Mouse (Mus musculus) stomach, embryonic 16.5 days (tissue): ENCODE data around the gene Actr1b. TPM values are rescaled to one million over a fixed set of nuclear protein-coding genes. Genes with fewer than 3 reads are reported as not detected.
A peak's percentile ranks its signal among the peaks of the same experiment; 100 is the strongest.
"Not testable (repeated sequence)": the region's sequence is repeated elsewhere in the genome, so short reads cannot be mapped to it uniquely, and the experiment has no call there.

Source experiments
- ATAC-seq: fragments of 200-750 bp; cut with Nextera tagmentation; 2 replicates; pipeline ENCODE4 v1.8.0; 2017; ENCODE audit warnings: moderate number of reproducible peaks, moderate TSS enrichment; ENCODE audit not compliant: insufficient read depth, low FRiP score
- H3K27ac ChIP-seq: fragments of 300-500 bp; sonication (generic); 2 replicates; pipeline ENCODE4 v1.5.1; 2014; ENCODE audit warnings: low read length
- H3K27me3 ChIP-seq: fragments of 300-500 bp; sonication (generic); 2 replicates; pipeline ENCODE4 v1.6.1; 2014; ENCODE audit warnings: low read length, control low read depth, mixed read lengths; ENCODE audit not compliant: control insufficient read depth, insufficient read depth
- H3K36me3 ChIP-seq: fragments of 300-500 bp; sonication (generic); 2 replicates; pipeline ENCODE4 v1.6.1; 2014; ENCODE audit warnings: low read length; ENCODE audit not compliant: control insufficient read depth, insufficient read depth
- H3K4me1 ChIP-seq: fragments of 300-500 bp; sonication (generic); 2 replicates; pipeline ENCODE4 v1.6.1; 2014; ENCODE audit warnings: low read length, control low read depth, mixed read lengths; ENCODE audit not compliant: control insufficient read depth, insufficient read depth
- H3K4me2 ChIP-seq: fragments of 300-500 bp; sonication (generic); 2 replicates; pipeline ENCODE4 v1.6.1; 2014; ENCODE audit warnings: low read depth, low read length, mixed read lengths
- H3K4me3 ChIP-seq: fragments of 300-500 bp; sonication (generic); replicated peaks from 2 replicates; pipeline ENCODE4 v1.5.1; 2014; ENCODE audit warnings: mild to moderate bottlenecking, low read length
- H3K9ac ChIP-seq: fragments of 300-500 bp; sonication (generic); 2 replicates; pipeline ENCODE4 v1.6.1; 2014; ENCODE audit warnings: low read length
- H3K9me3 ChIP-seq: fragments of 300-500 bp; sonication (generic); replicated peaks from 2 replicates; pipeline ENCODE4 v1.6.1; 2016; ENCODE audit warnings: low read length, control low read depth; ENCODE audit not compliant: control insufficient read depth
- WGBS: fragments of 180-500 bp; shearing (Covaris S2); extraction: QIAGEN DNeasy Blood & Tissue Kit; methylation state at CpG from one replicate; pipeline ENCODE4 v1.1.7; 2014; 5-methylcytosine and 5-hydroxymethylcytosine counted together
- polyA plus RNA-seq: library from polyadenylated mRNA; unstranded; fragments of >200 nt; fragmentation: Nextera tagmentation; extraction: Ambion mirVana; gene quantifications from 2 replicates; pipeline ENCODE4 v1.2.1, GENCODE M21; 2015

The Actr1b gene
- polyA plus RNA-seq, 1 experiment from 2014 or later, result 95.3 TPM

- not testable (repeated sequence) for H3K4me3 ChIP-seq, ATAC-seq
- WGBS, result 73% methylated on average over 4 of the region's 4 CpGs
Measured at GRCm38 (mm10) chr1:36668007-36668406, 46.2 kb downstream of the Actr1b start.

GRCm38 (mm10) chr1:36665934-36666333 is 48.3 kb downstream of the Actr1b start:
- no peak for ATAC-seq
- Histone ChIP-seq H3K9ac (no peak overlapping the region), H3K4me1 (no peaks in the 10 kb centered on the region), H3K27ac (peak overlapping the region; percentile 71), H3K4me3 (no peak overlapping the region), H3K9me3 (no peaks in the 10 kb centered on the region), H3K4me2 (no peak overlapping the region), H3K36me3 (no peaks in the 10 kb centered on the region), H3K27me3 (no peaks in the 10 kb centered on the region)
- 58% methylated on average over 4 of the region's 4 CpGs for WGBS

More at GRCm38 (mm10) chr1:36668007-36668406, 46.2 kb downstream of the Actr1b start:
- H3K27ac ChIP-seq, H3K9me3 ChIP-seq, H3K9ac ChIP-seq, H3K36me3 ChIP-seq, H3K4me2 ChIP-seq, H3K27me3 ChIP-seq, H3K4me1 ChIP-seq: not testable (repeated sequence)

GRCm38 (mm10) chr1:36665165-36665723 is 49.0 kb downstream of the Actr1b start:
- H3K27ac ChIP-seq, result peak overlapping the region; percentile 71
- WGBS, result 60% methylated on average over 11 of the region's 11 CpGs
- H3K9ac ChIP-seq, result no peak overlapping the region
- no peaks in the 10 kb centered on the region for H3K9me3 ChIP-seq
- H3K4me1 ChIP-seq, result no peaks in the 10 kb centered on the region
- no peaks in the 10 kb centered on the region for H3K27me3 ChIP-seq
- no peak overlapping the region for H3K4me3 ChIP-seq
- no peaks in the 10 kb centered on the region for H3K36me3 ChIP-seq
- no peak overlapping the region for H3K4me2 ChIP-seq
- ATAC-seq, result peak; percentile 65; the same call in 1 of the 2 replicates

GRCm38 (mm10) chr1:36664457-36664856 is 49.8 kb downstream of the Actr1b start:
- Histone ChIP-seq H3K4me3 (no peak overlapping the region), H3K27ac (peak overlapping the region; percentile 6; the same call in 1 of the 2 replicates), H3K27me3 (no peaks in the 10 kb centered on the region), H3K36me3 (no peaks in the 10 kb centered on the region), H3K4me1 (no peaks in the 10 kb centered on the region), H3K9ac (no peak overlapping the region), H3K9me3 (no peaks in the 10 kb centered on the region), H3K4me2 (no peak overlapping the region)
- ATAC-seq, result no peak
- 50% methylated on average over 4 of the region's 4 CpGs for WGBS

- Histone ChIP-seq H3K27ac (peak overlapping the region; percentile 18; the same call in 1 of the 2 replicates), H3K4me1 (no peaks in the 10 kb centered on the region), H3K4me2 (no peak overlapping the region), H3K27me3 (no peaks in the 10 kb centered on the region), H3K36me3 (no peaks in the 10 kb centered on the region), H3K9ac (no peak overlapping the region), H3K9me3 (no peaks in the 10 kb centered on the region), H3K4me3 (no peak overlapping the region)
- peak; percentile 73; the same call in 1 of the 2 replicates for ATAC-seq
- WGBS, result 66% methylated on average over 7 of the region's 7 CpGs
Measured at GRCm38 (mm10) chr1:36658621-36659399, 55.4 kb downstream of the Actr1b start.

- Histone ChIP-seq H3K36me3 (no peaks in the 10 kb centered on the region), H3K4me2 (no peak overlapping the region), H3K27me3 (no peaks in the 10 kb centered on the region), H3K27ac (no peak overlapping the region), H3K9me3 (no peaks in the 10 kb centered on the region), H3K4me1 (no peaks in the 10 kb centered on the region), H3K9ac (no peak overlapping the region), H3K4me3 (no peak overlapping the region)
- ATAC-seq, result no peak
- 78% methylated on average over 4 of the region's 4 CpGs for WGBS
Measured at GRCm38 (mm10) chr1:36657658-36658415, 56.4 kb downstream of the Actr1b start.

GRCm38 (mm10) chr1:36656233-36656632 is 58.0 kb downstream of the Actr1b start:
- ATAC-seq, result no peak
- no peaks in the 10 kb centered on the region for H3K4me1 ChIP-seq
- no peak overlapping the region for H3K27ac ChIP-seq
- no peaks in the 10 kb centered on the region for H3K36me3 ChIP-seq
- H3K27me3 ChIP-seq, result no peaks in the 10 kb centered on the region
- no peak overlapping the region for H3K9ac ChIP-seq
- WGBS, result 76% methylated on average over 3 of the region's 3 CpGs
- no peaks in the 10 kb centered on the region for H3K9me3 ChIP-seq
- H3K4me3 ChIP-seq, result no peak overlapping the region
- no peak overlapping the region for H3K4me2 ChIP-seq

- Histone ChIP-seq H3K27ac (no peak overlapping the region), H3K27me3 (no peaks in the 10 kb centered on the region), H3K4me1 (no peaks in the 10 kb centered on the region), H3K4me3 (no peak overlapping the region), H3K9me3 (no peaks in the 10 kb centered on the region), H3K36me3 (no peaks in the 10 kb centered on the region), H3K9ac (no peak overlapping the region), H3K4me2 (no peak overlapping the region)
- WGBS, result 79% methylated on average over 5 of the region's 5 CpGs
- ATAC-seq, result no peak
Measured at GRCm38 (mm10) chr1:36655039-36655438, 59.2 kb downstream of the Actr1b start.
